Mouse (Mus musculus): ENCODE measurements around the gene Slc39a13. TPM values are rescaled to one million over a fixed set of nuclear protein-coding genes. Genes with fewer than 3 reads are reported as not detected.
"Not testable (repeated sequence)": the region's sequence is repeated elsewhere in the genome, so short reads cannot be mapped to it uniquely, and the experiment has no call there.

Gene Slc39a13
- total RNA-seq, 2 experiments from 2014 or later = 30.6 to 41.6 TPM

DNA sequence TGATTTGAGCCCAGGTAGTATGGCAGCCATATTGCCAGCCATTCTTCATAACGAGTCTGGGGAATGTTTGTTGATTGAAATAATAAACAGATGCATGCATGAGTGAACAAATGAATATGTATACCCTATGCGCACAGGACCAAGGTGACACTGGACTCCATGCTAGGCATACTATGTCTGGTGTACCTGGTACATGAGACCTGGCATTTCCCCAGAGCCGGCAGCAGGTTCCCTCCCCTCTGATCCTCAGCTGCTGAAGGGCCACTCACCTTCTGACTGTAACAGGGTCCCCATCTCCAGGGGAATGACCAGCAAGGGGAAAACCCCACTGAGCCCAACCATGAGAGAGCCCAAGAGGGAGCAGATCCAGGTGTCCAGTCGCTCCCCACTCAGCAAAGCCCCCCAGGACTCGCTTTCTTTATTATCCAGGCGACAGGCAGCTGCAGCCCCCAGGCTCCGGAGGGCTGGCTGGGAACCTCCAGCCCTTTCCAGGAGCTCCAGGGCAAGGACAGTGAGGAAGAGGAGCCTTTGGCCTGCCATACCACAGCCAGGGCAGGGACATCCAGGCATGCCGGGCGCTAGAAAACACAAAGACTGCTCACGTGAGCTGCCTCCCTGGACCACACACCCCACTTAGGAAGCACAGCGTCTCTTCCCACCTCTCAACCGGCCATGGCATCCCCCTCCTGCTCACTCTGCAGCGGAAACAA, 1.9 kb downstream of the Slc39a13 start:
- intact Hi-C loops (cut with DNase I) = no loop called here
- no peak for DNase-seq

- intact Hi-C loops (cut with DNase I) = no loop called here
Observed at GRCm38 (mm10) chr2:91066455-91066854, 3.8 kb downstream of the Slc39a13 start.

GRCm38 (mm10) chr2:91065544-91065943, 4.7 kb downstream of the Slc39a13 start:
- intact Hi-C loops (cut with DNase I) = no loop called here
- DNase-seq = peak; percentile 68

More at GRCm38 (mm10) chr2:91066455-91066854, 3.8 kb downstream of the Slc39a13 start:
- peak; percentile 43 for DNase-seq

- intact Hi-C loops (cut with DNase I) = no loop called here
Observed at GRCm38 (mm10) chr2:91064211-91064610, 6.0 kb downstream of the Slc39a13 start.

DNA sequence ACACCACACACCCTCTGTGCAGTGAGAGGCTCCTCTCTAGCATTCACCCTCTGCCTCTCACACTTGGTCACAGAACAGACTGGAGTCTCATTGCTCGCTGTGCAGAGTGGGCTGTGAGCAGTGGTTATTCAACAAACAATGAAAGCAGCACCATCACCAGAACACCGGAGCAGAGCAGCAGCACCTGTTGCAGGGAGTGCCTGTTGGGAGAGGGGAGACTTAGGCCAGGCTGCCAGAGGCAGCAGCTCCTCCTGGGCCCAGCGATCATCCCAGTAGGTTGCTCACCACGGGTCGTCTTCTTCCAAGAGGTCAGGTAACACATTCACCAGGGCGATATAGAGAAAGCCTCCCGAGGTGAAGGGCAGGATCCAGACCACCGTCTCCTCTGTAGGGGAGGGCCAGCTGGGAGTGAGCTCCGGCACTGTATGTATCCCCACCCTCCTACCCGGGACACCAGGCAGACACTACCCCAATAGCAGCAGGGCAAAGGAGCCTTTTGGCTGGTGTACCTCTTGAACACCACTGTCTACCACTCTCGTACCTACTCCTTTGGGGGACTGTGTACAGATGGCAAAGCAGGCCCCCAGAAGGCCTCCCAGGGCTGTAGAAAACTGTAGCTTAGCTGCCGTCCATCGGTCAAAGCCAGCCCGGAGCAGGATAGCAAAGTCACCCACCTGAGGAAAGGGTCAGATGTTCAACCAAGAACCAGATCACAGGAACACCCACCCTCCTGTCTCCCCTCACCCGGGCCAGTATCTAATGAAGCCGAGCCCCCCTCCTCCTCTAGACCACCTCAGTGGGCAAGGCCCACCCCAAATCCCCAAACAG, 7.2 kb downstream of the Slc39a13 start:
- DNase-seq = no peak
- intact Hi-C loops (cut with DNase I) = no loop called here

More at GRCm38 (mm10) chr2:91064211-91064610, 6.0 kb downstream of the Slc39a13 start:
- no peak for DNase-seq

DNA sequence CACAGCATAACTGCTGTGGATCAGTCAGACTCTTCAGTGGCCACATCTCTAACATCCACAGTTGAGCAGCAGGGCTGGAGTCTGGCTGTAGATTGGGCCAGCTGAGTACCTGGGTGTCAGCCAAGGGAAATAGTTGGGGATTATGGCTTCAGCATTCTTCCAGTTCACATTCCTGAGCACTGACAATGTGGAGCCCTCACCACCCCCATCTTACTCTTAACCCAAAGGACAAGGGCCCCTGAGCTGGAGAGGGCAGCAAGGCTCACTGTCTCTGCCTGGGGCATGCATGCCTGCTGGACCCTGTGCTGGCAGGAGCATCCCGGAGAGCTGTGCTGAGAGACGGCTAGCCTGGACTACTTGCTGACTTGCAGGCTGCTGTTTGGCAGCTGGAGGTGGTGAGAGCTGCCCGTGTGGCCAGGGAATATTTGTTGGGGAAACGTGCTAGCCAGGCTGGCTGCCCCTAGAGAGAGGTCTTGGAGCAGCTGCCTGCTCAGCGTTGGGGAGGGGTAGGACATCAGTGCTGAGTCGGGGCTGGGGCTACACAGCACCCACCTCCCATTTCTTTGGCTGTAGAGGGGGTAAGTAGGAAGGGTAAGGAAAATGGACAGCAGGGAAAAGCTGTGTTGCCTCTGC, 8.3 kb downstream of the Slc39a13 start:
- DNase-seq = no peak
- intact Hi-C loops (cut with DNase I) = no loop called here

GRCm38 (mm10) chr2:91060544-91061355, 9.5 kb downstream of the Slc39a13 start:
- intact Hi-C loops (cut with DNase I) = no loop called here
- DNase-seq = no peak

- no peak for DNase-seq
- intact Hi-C loops (cut with DNase I) = loop anchor here (5.0 kb wide), 1 partner anchor 192 kb away; no protein-coding TSS in a partner anchor
Observed at GRCm38 (mm10) chr2:91059376-91059775, 10.8 kb downstream of the Slc39a13 start.

DNA sequence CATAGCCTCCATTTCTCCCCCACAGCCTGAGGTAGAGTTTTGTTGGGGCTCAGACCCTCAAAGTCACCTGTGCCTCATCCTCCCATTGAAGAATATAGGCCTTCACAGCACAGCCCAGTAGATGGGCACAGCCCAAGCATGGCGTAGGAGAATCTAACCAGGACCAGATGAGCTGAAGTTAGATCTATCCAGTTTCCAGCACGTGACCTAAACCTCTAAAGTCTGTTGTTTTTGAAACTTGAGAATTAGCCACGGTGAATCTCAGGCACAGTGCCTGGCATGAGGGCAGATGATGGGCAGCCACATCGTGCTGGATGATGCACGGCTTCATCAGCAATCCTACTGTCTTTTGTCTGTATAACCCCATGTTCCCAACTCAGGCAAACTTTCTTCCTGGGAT, 11.8 kb downstream of the Slc39a13 start:
- DNase-seq = no peak
- intact Hi-C loops (cut with DNase I) = loop anchor here (5.0 kb wide), 1 partner anchor 191 kb away; no protein-coding TSS in a partner anchor

- intact Hi-C loops (cut with DNase I) = no loop called here
Observed at GRCm38 (mm10) chr2:91053934-91054382, 16.3 kb downstream of the Slc39a13 start, which contains the start of gene Psmc3. Gene Psmc3 (plus strand): TSS chr2:91054009.

DNA sequence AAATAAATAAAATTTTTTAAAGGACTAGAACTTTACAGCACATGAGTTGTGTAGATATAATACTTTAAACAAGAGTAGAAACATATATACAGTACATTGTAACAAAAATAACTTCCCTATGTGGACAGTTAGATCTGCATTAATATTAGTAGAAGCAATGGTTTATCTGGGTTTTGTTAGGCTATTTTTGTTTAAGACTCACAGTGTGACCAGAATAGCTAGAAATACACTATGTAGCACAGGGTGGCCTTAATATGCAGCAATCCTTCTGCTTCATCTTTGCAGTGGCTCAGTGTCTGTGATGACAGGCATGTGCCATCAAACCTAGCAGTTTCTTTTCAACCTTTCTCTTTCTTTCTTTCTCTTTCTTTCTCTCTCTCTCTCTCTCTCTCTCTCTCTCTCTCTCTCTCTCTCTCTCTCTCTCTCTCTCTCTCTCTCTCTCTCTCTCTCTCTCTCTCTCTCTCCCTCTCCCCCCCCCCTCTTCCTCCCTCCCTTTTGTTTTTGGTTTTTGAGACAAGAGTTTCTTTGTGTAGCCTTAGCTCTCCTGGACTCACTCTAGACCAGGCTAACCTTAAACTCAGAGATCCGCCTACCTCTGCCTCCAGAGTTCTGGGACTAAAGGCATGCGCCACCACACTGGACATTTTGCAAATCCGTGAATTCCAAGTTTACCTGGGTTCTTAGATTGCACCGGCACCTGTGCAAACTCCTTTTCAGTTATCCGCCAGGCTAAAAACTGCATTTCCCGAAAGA, 16.9 kb downstream of the Slc39a13 start:
- intact Hi-C loops (cut with DNase I) = no loop called here
- no peak for DNase-seq

More at GRCm38 (mm10) chr2:91053934-91054382, 16.3 kb downstream of the Slc39a13 start, which contains the start of gene Psmc3:
- peak; percentile 98 for DNase-seq

DNA sequence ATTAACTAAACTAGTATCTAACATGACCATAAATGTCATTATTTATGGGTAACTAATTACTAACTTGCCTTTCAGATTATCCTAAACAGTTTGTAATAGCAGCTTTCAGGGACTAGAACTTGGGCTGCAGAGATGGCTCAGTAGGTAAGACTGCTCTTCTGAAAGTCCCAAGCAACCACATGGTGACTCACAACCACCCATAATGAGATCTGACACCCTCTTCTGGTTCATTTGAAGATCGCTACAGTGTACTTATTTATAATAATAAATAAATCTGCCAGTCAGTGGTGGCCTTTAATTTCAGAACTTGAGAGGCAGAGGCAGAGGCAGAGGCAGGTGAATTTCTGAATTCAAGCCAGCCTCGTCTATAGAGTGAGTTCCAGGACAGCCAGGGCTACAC, 17.5 kb downstream of the Slc39a13 start:
- no peak for DNase-seq
- intact Hi-C loops (cut with DNase I) = no loop called here

DNA sequence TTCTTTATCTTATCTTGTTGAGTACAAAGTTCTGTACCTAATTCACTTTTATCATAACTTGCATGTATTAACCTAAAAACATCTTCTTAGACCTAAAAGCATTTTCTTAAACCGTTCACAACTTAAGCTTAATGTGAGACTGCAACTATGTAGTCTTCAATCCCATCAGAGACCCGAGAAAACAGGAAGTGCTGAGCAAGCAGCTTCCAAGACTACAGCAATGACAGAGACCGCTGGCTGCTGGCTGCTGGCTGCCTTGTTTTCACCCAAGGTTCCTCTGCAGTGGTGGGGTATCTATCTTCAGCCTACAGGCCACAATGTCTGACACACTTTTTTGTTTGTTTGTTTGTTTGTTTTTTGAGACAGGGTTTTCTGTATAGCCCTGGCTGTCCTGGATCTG, 18.3 kb downstream of the Slc39a13 start:
- no peak for DNase-seq
- intact Hi-C loops (cut with DNase I) = no loop called here

GRCm38 (mm10) chr2:91047359-91047758, 22.9 kb downstream of the Slc39a13 start:
- intact Hi-C loops (cut with DNase I) = no loop called here
- no peak for DNase-seq

DNA sequence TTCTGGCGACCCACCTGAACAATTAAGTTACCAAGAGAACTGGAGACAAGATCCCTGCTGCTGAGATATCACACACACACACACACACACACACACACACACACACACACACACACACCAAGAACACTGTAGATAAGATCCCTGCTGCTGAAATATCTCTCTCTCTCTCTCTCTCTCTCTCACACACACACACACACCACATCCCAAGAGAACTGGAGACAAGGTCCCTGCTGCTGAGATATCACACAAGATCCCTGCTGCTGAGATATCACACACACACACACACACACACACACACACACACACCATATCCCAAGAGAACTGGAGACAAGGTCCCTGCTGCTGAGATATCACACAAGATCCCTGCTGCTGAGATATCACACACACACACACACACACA, 24.4 kb downstream of the Slc39a13 start:
- DNase-seq; intact Hi-C loops (cut with DNase I): not testable (repeated sequence)

DNA sequence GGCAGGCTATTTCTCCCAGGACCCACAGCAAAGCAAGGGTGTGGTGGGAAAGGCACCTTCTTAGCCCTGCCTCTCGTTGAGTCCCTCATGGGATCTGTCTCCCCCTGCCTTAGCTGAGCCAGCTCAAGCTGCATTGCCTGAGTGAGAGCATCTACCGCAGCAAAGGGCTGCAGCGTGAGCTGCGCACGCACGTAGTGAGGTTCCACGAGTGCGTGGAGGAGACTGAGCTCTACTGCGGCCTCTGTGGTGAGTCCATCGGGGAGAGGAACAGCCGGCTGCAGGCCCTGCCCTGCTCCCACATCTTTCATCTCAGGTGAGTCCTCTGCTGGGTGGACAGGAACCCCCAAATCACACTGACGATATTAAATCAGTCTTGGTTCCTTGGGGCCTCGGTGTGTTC, 25.5 kb downstream of the Slc39a13 start:
- no peak for DNase-seq
- intact Hi-C loops (cut with DNase I) = no loop called here

- intact Hi-C loops (cut with DNase I) = no loop called here
- DNase-seq = no peak
Observed at GRCm38 (mm10) chr2:91042651-91043398, 27.4 kb downstream of the Slc39a13 start.

- intact Hi-C loops (cut with DNase I) = no loop called here
- no peak for DNase-seq
Observed at GRCm38 (mm10) chr2:91041786-91042185, 28.4 kb downstream of the Slc39a13 start.

- intact Hi-C loops (cut with DNase I) = no loop called here
Observed at GRCm38 (mm10) chr2:91035385-91035784, 34.8 kb downstream of the Slc39a13 start, which contains the start of gene Rapsn. Gene Rapsn (plus strand): TSS chr2:91035620.

More at GRCm38 (mm10) chr2:91035385-91035784, 34.8 kb downstream of the Slc39a13 start, which contains the start of gene Rapsn:
- DNase-seq = no peak
